8 mouse cellular contexts compared by ENCODE assay signal in the genomic region with DNA sequence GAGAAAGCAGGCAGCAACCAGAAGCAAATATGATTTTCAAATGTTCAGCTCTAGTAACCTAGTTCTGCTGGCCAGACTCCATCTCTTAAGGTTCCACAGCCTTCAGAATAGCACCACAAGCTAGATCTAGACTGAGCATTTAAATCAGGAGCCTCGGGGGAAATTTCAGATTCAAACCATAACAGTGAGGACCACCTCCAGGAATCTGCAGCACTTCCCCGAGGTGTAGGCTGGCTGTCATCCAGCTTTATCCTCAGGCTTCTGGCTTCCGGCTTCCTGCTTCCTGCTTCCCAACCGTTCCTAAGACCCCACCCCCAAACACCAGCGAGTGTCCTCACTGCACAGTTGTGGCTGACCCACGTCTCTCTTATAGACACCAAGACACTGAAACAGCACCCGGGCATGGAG.
DNase-seq lines count a peak whose midpoint lies in the region; ATAC-seq and TF ChIP-seq lines count a peak whose summit lies in the region.

No protein-coding gene starts in this region.

- H3K4me2 ChIP-seq in embryonic facial prominence, embryonic 11.5 days (ENCODE audit: low read depth, low read length), result no peak overlapping the region
- H3K4me2 ChIP-seq in intestine, embryonic 14.5 days (ENCODE audit: low read length), result peak overlapping the region; percentile 18

- no peak for TF ChIP-seq CTCF in lung, adult 2 months (IDR thresholded peaks at IDR 0.05; ENCODE audit: insufficient read depth, low read length)

- no peak overlapping the region for H3K4me3 ChIP-seq in embryonic facial prominence, embryonic 11.5 days (ENCODE audit: low read depth, low read length)
- H3K4me3 ChIP-seq in intestine, embryonic 14.5 days (ENCODE audit: low read depth, low read length), result no peak overlapping the region
- peak overlapping the region; percentile 32 for H3K4me3 ChIP-seq in lung, adult 2 months (replicated peaks; ENCODE audit: extremely low read depth, low read depth, low read length)

- H3K4me1 ChIP-seq in embryonic facial prominence, embryonic 11.5 days (ENCODE audit: control insufficient read depth, insufficient read depth, low read length), result no peaks in the 10 kb centered on the region
- H3K4me1 ChIP-seq in intestine, embryonic 14.5 days (replicated peaks; ENCODE audit: control insufficient read depth, insufficient read depth, low read length), result peaks cover 13% of the 10 kb centered on the region; the same call in 1 of the 2 replicates
- H3K4me1 ChIP-seq in lung, adult 2 months (ENCODE audit: control insufficient read depth, insufficient read depth, low read length), result peaks cover 11% of the 10 kb centered on the region

- no peaks in the 10 kb centered on the region for H3K9me3 ChIP-seq in embryonic facial prominence, embryonic 11.5 days (replicated peaks; ENCODE audit: control insufficient read depth, low read length)
- H3K9me3 ChIP-seq in intestine, embryonic 14.5 days (ENCODE audit: control insufficient read depth, low read length), result peaks cover 3% of the 10 kb centered on the region; the same call in 1 of the 2 replicates

- no peak for ATAC-seq in embryonic facial prominence, embryonic 11.5 days (replicated peaks; ENCODE audit: insufficient number of reproducible peaks, low FRiP score, low TSS enrichment, low read depth)
- ATAC-seq in intestine, embryonic 14.5 days (replicated peaks; ENCODE audit: low FRiP score, low TSS enrichment, low read depth), result no peak

- peak; percentile 36 for DNase-seq in adrenal gland, postnatal 10 days
- no peak for DNase-seq in adrenal gland, adult 18-20 months (ENCODE audit: low spot score in 2 of 2)
- peak; percentile 28 for DNase-seq in embryonic facial prominence, embryonic 11.5 days (ENCODE audit: low spot score)
- DNase-seq in intestine, embryonic 14.5 days (ENCODE audit: low spot score), result no peak
- DNase-seq in lung, adult 2 months, result no peak
- DNase-seq in spleen, adult 18-20 months, result no peak
- no peak for DNase-seq in adrenal gland, postnatal 4 days (ENCODE audit: low spot score in 2 of 2)
- DNase-seq in layer of hippocampus, adult 11-12 months (ENCODE audit: low spot score), result no peak

- H3K36me3 ChIP-seq in embryonic facial prominence, embryonic 11.5 days (replicated peaks; ENCODE audit: control insufficient read depth, insufficient read depth, low read depth, low read length), result no peaks in the 10 kb centered on the region
- H3K36me3 ChIP-seq in intestine, embryonic 14.5 days (ENCODE audit: control insufficient read depth, insufficient read depth, low read length), result no peaks in the 10 kb centered on the region

- H3K27ac ChIP-seq in embryonic facial prominence, embryonic 11.5 days (replicated peaks; ENCODE audit: low read depth, low read length), result no peak overlapping the region
- H3K27ac ChIP-seq in intestine, embryonic 14.5 days (ENCODE audit: low read depth), result 0 out of 2 replicates have a peak overlapping the region, but pooled peaks have one; percentile 10

- no peak overlapping the region for H3K9ac ChIP-seq in embryonic facial prominence, embryonic 11.5 days (replicated peaks; ENCODE audit: low read length)
- H3K9ac ChIP-seq in intestine, embryonic 14.5 days (ENCODE audit: low read length), result no peak overlapping the region

- TF ChIP-seq POLR2A in lung, adult 2 months (IDR thresholded peaks at IDR 0.05; ENCODE audit: borderline replicate concordance, extremely low read depth, low read depth, low read length), result no peak

- no peaks in the 10 kb centered on the region for H3K27me3 ChIP-seq in embryonic facial prominence, embryonic 11.5 days (ENCODE audit: control insufficient read depth, insufficient read depth, low read length)
- no peaks in the 10 kb centered on the region for H3K27me3 ChIP-seq in intestine, embryonic 14.5 days (replicated peaks; ENCODE audit: control insufficient read depth, insufficient read depth, low read length)

- WGBS in embryonic facial prominence, embryonic 11.5 days, result 44% methylated on average over 7 of the region's 7 CpGs
- 30% methylated on average over 7 of the region's 7 CpGs for WGBS in intestine, embryonic 14.5 days
- WGBS in lung, adult 2 months, result 17% methylated on average over 7 of the region's 7 CpGs

Comparison
In these comparisons a context has a peak if more than half of its experiments do, and no peak if none do; other contexts are left out.
1. DNase-seq: peak in adrenal gland, postnatal 10 days (single experiment) and embryonic facial prominence, embryonic 11.5 days (single experiment); none in adrenal gland, adult 18-20 months (0 of 2), intestine, embryonic 14.5 days (single experiment), lung, adult 2 months (single experiment), spleen, adult 18-20 months (0 of 2), adrenal gland, postnatal 4 days (0 of 2) and layer of hippocampus, adult 11-12 months (single experiment).